9 mouse cellular contexts compared by ENCODE assay signal in the genomic region with DNA sequence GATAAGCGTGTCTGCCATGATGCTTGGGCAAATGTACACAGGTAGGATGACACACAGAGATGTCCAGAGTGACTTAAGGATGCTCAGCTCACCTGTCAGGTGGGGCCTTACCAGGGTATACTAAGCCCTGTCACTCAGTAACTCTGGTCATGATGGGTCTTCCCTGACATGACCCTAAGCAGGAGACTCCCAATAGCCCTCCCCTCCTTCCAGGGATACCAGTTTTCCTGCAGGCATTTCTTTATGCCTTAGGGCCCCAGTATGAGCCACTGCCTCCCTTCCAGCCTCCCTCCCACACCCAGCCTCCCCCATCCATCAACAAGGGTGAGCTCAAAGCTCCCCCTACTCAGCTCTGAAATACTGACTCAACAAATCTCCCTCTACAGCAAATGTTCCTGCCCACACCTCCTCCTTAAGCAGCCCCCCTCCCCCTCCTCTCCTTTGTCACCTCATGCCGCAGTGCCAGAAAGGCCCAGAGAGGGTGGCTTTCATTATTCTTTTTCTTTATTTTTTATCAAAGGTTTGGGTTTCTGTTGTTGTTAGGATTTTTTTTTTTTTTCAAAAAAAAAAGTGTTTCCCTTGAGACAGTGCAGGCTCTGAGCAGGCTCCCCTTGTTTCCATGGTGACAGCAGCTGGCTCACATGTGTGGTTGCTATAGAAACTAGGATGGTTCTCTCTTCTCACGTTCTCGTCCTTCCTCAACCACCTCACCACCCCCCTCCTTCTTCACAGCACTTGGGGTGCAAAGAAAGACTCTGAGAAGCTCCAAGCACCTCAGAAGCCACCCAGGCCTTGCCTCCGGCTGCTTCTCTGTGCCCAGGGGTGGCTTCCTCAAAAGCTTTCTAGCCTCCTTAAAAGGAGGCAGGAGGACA.
A peak's percentile ranks its signal among the peaks of the same experiment; 100 is the strongest.
DNase-seq lines count a peak whose midpoint lies in the region; ATAC-seq lines count a peak whose summit lies in the region.
"Had no signal": no experiment of that assay in that cellular context is flagged by ENCODE, and none has a peak within 500 bp of the region (broad histone marks: within the 10 kb centered on the region; RNA-seq: fewer than 3 reads in every experiment).

No protein-coding gene starts in this region.

- peaks cover 75% of the 10 kb centered on the region for H3K4me1 ChIP-seq in heart, embryonic 12.5 days (replicated peaks)
- H3K4me1 ChIP-seq in embryonic facial prominence, embryonic 11.5 days (ENCODE audit: control insufficient read depth, insufficient read depth, low read length): peaks cover 21% of the 10 kb centered on the region

- 0 out of 2 replicates have a peak overlapping the region, but pooled peaks have one; percentile 5 for H3K27ac ChIP-seq in heart, embryonic 12.5 days (ENCODE audit: poor library complexity, severe bottlenecking)
- H3K27ac ChIP-seq in embryonic facial prominence, embryonic 11.5 days (replicated peaks; ENCODE audit: low read depth, low read length): peak overlapping the region; percentile 80
- H3K27ac ChIP-seq: liver, embryonic 13.5 days had no signal

- no peak for ATAC-seq in heart, embryonic 12.5 days (ENCODE audit: insufficient number of reproducible peaks, low FRiP score)
- ATAC-seq in CD4-positive, CD25-positive, alpha-beta regulatory T cell, adult 4 months: peak; percentile 73
- peak; percentile 49 for ATAC-seq in embryonic facial prominence, embryonic 11.5 days (replicated peaks; ENCODE audit: insufficient number of reproducible peaks, low FRiP score, low TSS enrichment, low read depth)

- no peak overlapping the region for H3K9ac ChIP-seq in heart, embryonic 12.5 days
- H3K9ac ChIP-seq in embryonic facial prominence, embryonic 11.5 days (replicated peaks; ENCODE audit: low read length): 0 out of 2 replicates have a peak overlapping the region, but pooled peaks have one; percentile 14
- H3K9ac ChIP-seq: liver, embryonic 13.5 days had no signal

- no peak for DNase-seq in heart, adult 9 months (ENCODE audit: low spot score in 2 of 2)
- peak; percentile 87 for DNase-seq in embryonic facial prominence, embryonic 11.5 days (ENCODE audit: low spot score)
- peak; percentile 95 for DNase-seq in induced T-regulatory cell, adult 2 months (ENCODE audit: low read depth)
- DNase-seq in naive thymus-derived CD4-positive, alpha-beta T cell, adult 2 months (ENCODE audit: low read depth): peak; percentile 94
- peak; percentile 63 for DNase-seq in thymus, postnatal 4 days
- DNase-seq in kidney, postnatal 25 days: no peak
- DNase-seq: liver, embryonic 13.5 days had no signal

- no peaks in the 10 kb centered on the region for H3K27me3 ChIP-seq in heart, embryonic 12.5 days (replicated peaks)
- no peaks in the 10 kb centered on the region for H3K27me3 ChIP-seq in embryonic facial prominence, embryonic 11.5 days (ENCODE audit: control insufficient read depth, insufficient read depth, low read length)

- H3K4me2 ChIP-seq in heart, embryonic 12.5 days: peak overlapping the region; percentile 39; the same call in 1 of the 2 replicates
- peak overlapping the region; percentile 38 for H3K4me2 ChIP-seq in embryonic facial prominence, embryonic 11.5 days (ENCODE audit: low read depth, low read length)
- H3K4me2 ChIP-seq: liver, embryonic 13.5 days had no signal

- H3K9me3 ChIP-seq in heart, embryonic 12.5 days (replicated peaks): no peaks in the 10 kb centered on the region
- H3K9me3 ChIP-seq in embryonic facial prominence, embryonic 11.5 days (replicated peaks; ENCODE audit: control insufficient read depth, low read length): no peaks in the 10 kb centered on the region
- H3K9me3 ChIP-seq: liver, embryonic 13.5 days had no signal

- 40% methylated on average over 5 of the region's 5 CpGs for WGBS in heart, embryonic 12.5 days
- WGBS in embryonic facial prominence, embryonic 11.5 days: 13% methylated on average over 5 of the region's 5 CpGs

- H3K36me3 ChIP-seq in heart, embryonic 12.5 days: no peaks in the 10 kb centered on the region
- no peaks in the 10 kb centered on the region for H3K36me3 ChIP-seq in embryonic facial prominence, embryonic 11.5 days (replicated peaks; ENCODE audit: control insufficient read depth, insufficient read depth, low read depth, low read length)
- H3K36me3 ChIP-seq: liver, embryonic 13.5 days had no signal

- H3K4me3 ChIP-seq in heart, embryonic 12.5 days: no peak overlapping the region
- no peak overlapping the region for H3K4me3 ChIP-seq in embryonic facial prominence, embryonic 11.5 days (ENCODE audit: low read depth, low read length)
- H3K4me3 ChIP-seq: liver, embryonic 13.5 days had no signal

Comparison
In these comparisons a context has a peak if more than half of its experiments do, and no peak if none do; other contexts are left out.
1. DNase-seq: peak in embryonic facial prominence, embryonic 11.5 days (single experiment), induced T-regulatory cell, adult 2 months (single experiment), naive thymus-derived CD4-positive, alpha-beta T cell, adult 2 months (single experiment) and thymus, postnatal 4 days (single experiment); none in heart, adult 9 months (0 of 2) and kidney, postnatal 25 days (0 of 2).